Mouse (Mus musculus): ENCODE results near the gene Iqcf5. TPM values are rescaled to one million over a fixed set of nuclear protein-coding genes. Genes with fewer than 3 reads are reported as not detected.

Iqcf5 gene
- polyA plus RNA-seq (2015; fragmentation: Nextera tagmentation; extraction: Ambion mirVana), result not detected in 2 replicates

- H3K4me3 ChIP-seq, result no peak within 1 kb of the TSS
- 87% methylated on average over 4 of the region's 4 CpGs for WGBS
Observed at GRCm38 (mm10) chr9:106514273-106514672, at the start of gene Iqcf5. Gene Iqcf5, plus strand, starts transcription at chr9:106514573.

GRCm38 (mm10) chr9:106464751-106465541, 49.4 kb upstream of the Iqcf5 start:
- Histone ChIP-seq H3K4me2 (peak overlapping the region; percentile 98), H3K36me3 (peaks cover 41% of the 10 kb centered on the region), H3K27ac (no peak overlapping the region), H3K9ac (peak overlapping the region; percentile 77), H3K27me3 (peaks cover 11% of the 10 kb centered on the region), H3K4me1 (peaks cover 25% of the 10 kb centered on the region), H3K4me3 (peak overlapping the region; percentile 59), H3K9me3 (no peaks in the 10 kb centered on the region)
- WGBS, result 3% methylated on average over 99 of the region's 99 CpGs
- peak; percentile 23; the same call in 1 of the 2 replicates for ATAC-seq (ENCODE audit: insufficient number of reproducible peaks, insufficient read depth, low FRiP score, low TSS enrichment, low read depth)

More at GRCm38 (mm10) chr9:106514273-106514672, at the start of gene Iqcf5:
- ATAC-seq (ENCODE audit: insufficient number of reproducible peaks, insufficient read depth, low FRiP score, low TSS enrichment, low read depth), result no peak
- Histone ChIP-seq H3K36me3 (no peaks in the 10 kb centered on the region), H3K4me1 (0 out of 2 replicates have a peak, but pooled peaks cover 3% of the 10 kb centered on the region), H3K9me3 (no peaks in the 10 kb centered on the region), H3K9ac (no peak within 1 kb of the TSS), H3K27me3 (no peaks in the 10 kb centered on the region), H3K27ac (no peak within 1 kb of the TSS), H3K4me2 (no peak within 1 kb of the TSS)

- H3K27me3 ChIP-seq, result peaks cover 11% of the 10 kb centered on the region
- peak within 1 kb of the TSS; percentile 77 for H3K9ac ChIP-seq
- H3K27ac ChIP-seq, result no peak within 1 kb of the TSS
- 33% methylated on average over 26 of the region's 26 CpGs for WGBS
- ATAC-seq (ENCODE audit: insufficient number of reproducible peaks, insufficient read depth, low FRiP score, low TSS enrichment, low read depth), result no peak
- H3K9me3 ChIP-seq, result no peaks in the 10 kb centered on the region
- peaks cover 34% of the 10 kb centered on the region for H3K36me3 ChIP-seq
- H3K4me3 ChIP-seq, result peak within 1 kb of the TSS; percentile 59
- peaks cover 19% of the 10 kb centered on the region for H3K4me1 ChIP-seq
- peak within 1 kb of the TSS; percentile 98 for H3K4me2 ChIP-seq
Observed at GRCm38 (mm10) chr9:106465571-106466200, 48.7 kb upstream of the Iqcf5 start, which contains the start of gene Gpr62. Gene Gpr62, minus strand, starts transcription at chr9:106465938.

GRCm38 (mm10) chr9:106466721-106467120, 47.7 kb upstream of the Iqcf5 start:
- WGBS, result 89% methylated on average over 6 of the region's 6 CpGs
- Histone ChIP-seq H3K36me3 (peaks cover 24% of the 10 kb centered on the region), H3K4me1 (peaks cover 24% of the 10 kb centered on the region)

DNA sequence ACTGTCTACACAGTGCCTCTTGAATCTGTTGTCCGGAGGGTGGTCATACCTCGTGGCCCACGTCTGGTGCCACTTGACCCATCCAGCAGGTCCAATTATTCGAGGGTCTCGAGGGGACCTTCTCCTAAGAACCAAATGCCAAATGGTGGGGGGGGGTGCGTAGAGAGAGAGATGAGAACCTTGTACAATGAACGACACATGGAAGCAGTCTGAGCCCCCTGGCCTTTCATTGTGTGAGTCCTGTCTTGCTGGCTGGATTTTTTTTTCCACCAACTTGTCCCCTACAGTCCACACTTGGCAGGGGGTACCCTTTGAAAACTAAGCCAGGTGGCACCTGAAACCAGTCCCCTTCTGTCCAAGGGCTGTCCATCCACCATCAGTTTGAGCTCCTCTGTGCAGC, 46.6 kb upstream of the Iqcf5 start:
- no peak overlapping the region for H3K4me3 ChIP-seq
- peaks cover 11% of the 10 kb centered on the region for H3K27me3 ChIP-seq
- no peak overlapping the region for H3K4me2 ChIP-seq
- no peak overlapping the region for H3K9ac ChIP-seq
- ATAC-seq (ENCODE audit: insufficient number of reproducible peaks, insufficient read depth, low FRiP score, low TSS enrichment, low read depth), result no peak
- no peaks in the 10 kb centered on the region for H3K9me3 ChIP-seq
- 84% methylated on average over 7 of the region's 7 CpGs for WGBS
- H3K27ac ChIP-seq, result no peak overlapping the region
- peaks cover 31% of the 10 kb centered on the region for H3K4me1 ChIP-seq
- H3K36me3 ChIP-seq, result peaks cover 15% of the 10 kb centered on the region

More at GRCm38 (mm10) chr9:106466721-106467120, 47.7 kb upstream of the Iqcf5 start:
- ATAC-seq (ENCODE audit: insufficient number of reproducible peaks, insufficient read depth, low FRiP score, low TSS enrichment, low read depth), result no peak
- H3K4me2 ChIP-seq, result no peak overlapping the region
- no peak overlapping the region for H3K27ac ChIP-seq
- no peaks in the 10 kb centered on the region for H3K9me3 ChIP-seq
- H3K27me3 ChIP-seq, result peaks cover 11% of the 10 kb centered on the region
- H3K9ac ChIP-seq, result no peak overlapping the region
- H3K4me3 ChIP-seq, result no peak overlapping the region

DNA sequence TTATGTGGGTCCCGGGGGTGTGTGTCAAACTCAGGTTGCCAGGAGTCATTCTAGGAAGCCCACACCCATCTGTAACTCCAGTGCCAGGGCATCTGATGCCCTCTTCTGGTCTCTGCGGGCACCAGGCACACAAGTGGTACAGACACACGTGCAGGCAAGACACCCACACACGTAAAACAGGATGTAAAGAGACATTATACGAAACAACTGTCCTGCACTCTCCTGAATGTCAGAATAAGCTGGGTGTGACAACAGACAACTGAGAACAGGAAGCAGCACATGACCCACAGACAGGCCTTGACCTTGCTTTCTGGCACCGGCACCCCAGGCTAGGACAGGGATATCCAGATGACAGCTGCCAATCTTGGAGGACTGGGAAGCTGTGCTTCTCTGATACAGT, 45.1 kb upstream of the Iqcf5 start:
- Histone ChIP-seq H3K4me1 (peaks cover 40% of the 10 kb centered on the region), H3K4me2 (no peak overlapping the region), H3K9me3 (no peaks in the 10 kb centered on the region), H3K9ac (no peak overlapping the region), H3K27ac (no peak overlapping the region), H3K36me3 (peaks cover 1% of the 10 kb centered on the region; the same call in 1 of the 2 replicates), H3K4me3 (no peak overlapping the region), H3K27me3 (peaks cover 3% of the 10 kb centered on the region; the same call in 1 of the 2 replicates)
- no peak for ATAC-seq (ENCODE audit: insufficient number of reproducible peaks, insufficient read depth, low FRiP score, low TSS enrichment, low read depth)
- 61% methylated on average over 6 of the region's 6 CpGs for WGBS

- Histone ChIP-seq H3K27me3 (no peaks in the 10 kb centered on the region; the same call in 1 of the 2 replicates), H3K9me3 (no peaks in the 10 kb centered on the region), H3K27ac (no peak overlapping the region), H3K4me3 (no peak overlapping the region), H3K36me3 (no peaks in the 10 kb centered on the region), H3K9ac (no peak overlapping the region), H3K4me2 (no peak overlapping the region), H3K4me1 (peaks cover 40% of the 10 kb centered on the region)
- WGBS, result 53% methylated on average over 9 of the region's 9 CpGs
- ATAC-seq (ENCODE audit: insufficient number of reproducible peaks, insufficient read depth, low FRiP score, low TSS enrichment, low read depth), result no peak
Observed at GRCm38 (mm10) chr9:106469776-106470175, 44.6 kb upstream of the Iqcf5 start.

DNA sequence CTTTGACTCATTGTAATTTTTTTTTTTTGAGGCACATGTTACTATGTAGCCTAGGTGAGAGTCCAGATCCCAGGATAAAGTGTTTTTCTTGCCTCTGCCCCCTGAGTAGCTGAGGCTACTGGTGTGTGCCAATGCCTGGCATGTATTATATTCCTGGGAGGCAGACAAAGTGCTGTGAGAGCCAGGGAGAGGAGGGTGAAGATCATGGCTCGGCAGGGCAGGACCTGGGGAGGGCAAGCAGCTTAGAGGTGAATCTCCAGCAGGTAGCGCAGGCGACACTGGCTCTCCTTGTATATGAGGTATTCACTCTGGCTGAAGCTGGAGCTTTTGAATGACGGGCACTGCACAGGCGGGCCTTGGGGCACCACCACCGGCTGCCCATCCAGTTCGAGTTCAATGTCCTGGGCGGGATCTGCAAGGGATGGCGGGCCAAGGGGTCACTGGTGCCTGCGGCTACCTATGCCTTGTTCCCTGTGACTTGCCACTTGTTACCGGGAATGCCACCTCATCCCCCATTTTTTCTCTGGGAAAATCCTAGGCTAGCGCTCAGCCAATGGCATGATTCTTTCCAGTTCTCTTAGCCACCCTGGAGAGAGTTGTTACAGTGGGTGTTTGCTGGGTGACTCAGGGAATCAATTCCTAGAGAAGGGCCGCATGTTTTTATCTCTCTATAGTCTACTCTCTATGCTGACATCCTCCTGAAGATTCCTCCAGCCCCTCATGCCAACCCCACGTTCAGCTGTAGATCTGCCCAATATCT, 43.2 kb upstream of the Iqcf5 start:
- H3K4me2 ChIP-seq, result peak overlapping the region; percentile 44
- 0 out of 2 replicates have a peak overlapping the region, but pooled peaks have one; percentile 51 for H3K9ac ChIP-seq
- peaks cover 41% of the 10 kb centered on the region for H3K4me1 ChIP-seq
- H3K9me3 ChIP-seq, result no peaks in the 10 kb centered on the region
- WGBS, result 59% methylated on average over 14 of the region's 14 CpGs
- no peak for ATAC-seq (ENCODE audit: insufficient number of reproducible peaks, insufficient read depth, low FRiP score, low TSS enrichment, low read depth)
- H3K27ac ChIP-seq, result peak overlapping the region; percentile 28; the same call in 1 of the 2 replicates
- no peak overlapping the region for H3K4me3 ChIP-seq
- no peaks in the 10 kb centered on the region for H3K27me3 ChIP-seq
- no peaks in the 10 kb centered on the region for H3K36me3 ChIP-seq

DNA sequence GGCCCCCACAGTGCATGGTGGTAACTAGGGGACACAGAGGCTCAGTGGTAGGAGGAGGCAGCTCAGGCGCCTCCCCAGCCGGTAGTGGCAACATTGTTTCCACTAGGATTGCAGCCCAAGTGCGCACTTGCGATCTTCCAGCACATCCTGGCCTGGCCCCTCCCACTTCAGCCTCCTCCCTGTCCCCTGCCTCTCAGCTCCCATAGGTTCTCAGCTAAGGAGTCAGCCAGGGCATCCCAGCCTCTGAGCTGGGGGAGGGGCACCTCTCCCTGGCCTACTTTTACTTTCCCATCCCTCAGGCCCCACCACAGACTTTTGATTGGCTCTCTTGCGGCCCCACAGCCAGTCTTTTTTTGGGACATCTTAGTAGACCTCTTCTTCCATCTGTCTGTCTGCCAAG, 42.5 kb upstream of the Iqcf5 start:
- peaks cover 46% of the 10 kb centered on the region for H3K4me1 ChIP-seq
- 12% methylated on average over 5 of the region's 5 CpGs for WGBS
- no peak for ATAC-seq (ENCODE audit: insufficient number of reproducible peaks, insufficient read depth, low FRiP score, low TSS enrichment, low read depth)
- H3K4me3 ChIP-seq, result peak overlapping the region; percentile 17
- H3K9me3 ChIP-seq, result no peaks in the 10 kb centered on the region
- peak overlapping the region; percentile 44 for H3K4me2 ChIP-seq
- no peaks in the 10 kb centered on the region for H3K36me3 ChIP-seq
- no peaks in the 10 kb centered on the region for H3K27me3 ChIP-seq
- H3K9ac ChIP-seq, result 0 out of 2 replicates have a peak overlapping the region, but pooled peaks have one; percentile 51
- H3K27ac ChIP-seq, result peak overlapping the region; percentile 57; the same call in 1 of the 2 replicates

- WGBS, result 69% methylated on average over 4 of the region's 4 CpGs
- no peaks in the 10 kb centered on the region for H3K36me3 ChIP-seq
- H3K27ac ChIP-seq, result peak overlapping the region; percentile 57
- H3K4me1 ChIP-seq, result peaks cover 46% of the 10 kb centered on the region
- H3K9me3 ChIP-seq, result no peaks in the 10 kb centered on the region
- 0 out of 2 replicates have a peak overlapping the region, but pooled peaks have one; percentile 44 for H3K4me2 ChIP-seq
- 0 out of 2 replicates have a peak overlapping the region, but pooled peaks have one; percentile 51 for H3K9ac ChIP-seq
- no peak overlapping the region for H3K4me3 ChIP-seq
- no peaks in the 10 kb centered on the region for H3K27me3 ChIP-seq
- ATAC-seq (ENCODE audit: insufficient number of reproducible peaks, insufficient read depth, low FRiP score, low TSS enrichment, low read depth), result no peak
Observed at GRCm38 (mm10) chr9:106472321-106472720, 42.1 kb upstream of the Iqcf5 start.
